Mouse (Mus musculus) spleen, embryonic (tissue): ENCODE measurements around the gene Cd300lf.

Source experiments
- CTCF ChIA-PET: fragments of 350-600 bp; sonication (Branson Sonifier 250); formaldehyde crosslinking; loops from one replicate; lab custom pipeline; 2022; lab: Charles Lee

Cd300lf gene

DNA sequence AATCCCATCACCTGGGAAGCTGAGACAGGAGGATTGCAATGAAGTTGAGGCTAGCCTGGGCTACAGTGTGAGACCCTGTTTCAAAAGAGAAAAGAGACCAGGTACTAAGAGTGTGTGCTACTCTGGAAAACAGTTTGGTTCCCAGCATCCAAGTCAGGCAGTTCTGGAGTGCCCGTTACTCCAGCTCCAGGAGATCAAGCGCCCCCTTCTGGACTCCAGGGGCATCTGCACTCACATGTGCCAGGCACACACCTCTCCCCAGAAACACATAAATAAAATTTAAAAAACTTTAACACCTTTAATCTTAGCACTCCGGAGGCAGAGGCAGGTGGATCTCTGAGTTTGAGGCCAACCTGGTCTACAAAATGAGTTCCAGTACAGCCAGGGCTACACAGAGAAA lies 52.4 kb downstream of the Cd300lf start:
- CTCF ChIA-PET = interaction anchor here (0.7 to 1.4 kb wide), 3 partner anchors 11 to 103 kb away, joined by 3 to 7 read pairs (median 3); no protein-coding TSS in a partner anchor

- CTCF ChIA-PET = interaction anchor here (0.7 to 1.4 kb wide), 3 partner anchors 12 to 103 kb away, joined by 3 to 7 read pairs (median 3); no protein-coding TSS in a partner anchor
Measured at GRCm38 (mm10) chr11:115080886-115081285, 52.9 kb downstream of the Cd300lf start.

- CTCF ChIA-PET = no interaction called here
Measured at GRCm38 (mm10) chr11:115078680-115079079, 55.1 kb downstream of the Cd300lf start.

- CTCF ChIA-PET = interaction anchor here (0.6 kb wide), 1 partner anchor 78 kb away, joined by 7 read pairs; no protein-coding TSS in a partner anchor
Measured at GRCm38 (mm10) chr11:115077436-115077835, 56.4 kb downstream of the Cd300lf start.

GRCm38 (mm10) chr11:115075859-115076258 lies 57.9 kb downstream of the Cd300lf start:
- CTCF ChIA-PET = no interaction called here

DNA sequence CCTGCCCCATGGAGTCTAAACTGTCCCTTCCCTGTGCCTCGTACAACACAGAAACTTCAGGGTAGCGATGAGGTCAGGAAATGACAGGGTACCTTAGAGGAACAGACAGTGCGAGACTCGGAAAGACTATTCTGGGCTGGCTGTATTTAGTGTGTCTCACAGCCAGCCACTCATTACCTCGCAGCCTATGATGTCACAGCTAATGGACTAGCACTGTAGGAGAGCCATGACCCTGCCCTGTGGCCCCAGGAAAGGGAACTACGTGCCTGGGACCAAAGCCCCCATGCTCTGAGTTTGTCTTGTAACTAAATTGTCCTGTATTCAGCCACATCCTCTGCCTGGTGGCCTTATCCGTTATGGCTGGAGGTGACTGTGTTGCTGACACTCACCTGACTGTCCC lies 58.4 kb downstream of the Cd300lf start:
- CTCF ChIA-PET = no interaction called here

- CTCF ChIA-PET = interaction anchor here (0.7 kb wide), 1 partner anchor 31 kb away, joined by 7 read pairs; no protein-coding TSS in a partner anchor
Measured at GRCm38 (mm10) chr11:115073002-115073401, 60.8 kb downstream of the Cd300lf start.

- CTCF ChIA-PET = no interaction called here
Measured at GRCm38 (mm10) chr11:115071631-115072294, 62.0 kb downstream of the Cd300lf start.

DNA sequence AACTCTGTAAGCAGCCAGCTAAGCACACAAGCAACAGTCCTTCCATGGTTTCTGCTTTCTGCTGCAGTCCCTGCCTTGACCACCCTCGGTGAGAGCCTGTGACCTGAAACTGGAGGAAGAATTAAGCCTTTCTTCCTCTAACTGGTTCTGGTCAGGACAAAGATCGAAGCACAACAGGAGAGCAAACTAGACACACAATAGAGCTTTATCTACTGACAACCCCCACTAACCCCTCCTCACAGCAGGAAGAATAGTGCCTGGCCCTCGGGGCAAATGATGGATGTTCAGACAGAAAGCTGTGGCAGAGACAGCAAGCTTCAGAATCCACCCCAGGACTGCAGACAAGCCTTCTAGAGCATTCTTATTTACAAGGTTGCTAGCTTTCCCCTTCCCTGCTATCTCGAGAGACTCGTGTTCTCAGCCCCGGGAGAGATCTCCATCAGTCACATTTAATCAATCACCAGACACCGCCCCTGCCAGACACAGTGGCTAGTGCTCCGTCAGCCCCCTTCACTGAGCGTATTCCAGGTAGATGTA lies 62.7 kb downstream of the Cd300lf start:
- CTCF ChIA-PET = no interaction called here

GRCm38 (mm10) chr11:115066768-115067167 lies 67.0 kb downstream of the Cd300lf start:
- CTCF ChIA-PET = interaction anchor here (0.7 kb wide), 1 partner anchor 105 kb away, joined by 6 read pairs; no protein-coding TSS in a partner anchor
